Mouse (Mus musculus) liver, embryonic 16.5 days (tissue): ENCODE data around the gene Arhgef18. TPM values are rescaled to one million over a fixed set of nuclear protein-coding genes. Genes with fewer than 3 reads are reported as not detected.
A peak's percentile ranks its signal among the peaks of the same experiment; 100 is the strongest.

Source experiments
- ATAC-seq: fragments of 200-750 bp; cut with Nextera tagmentation; 2 replicates; pipeline ENCODE4 v1.8.0; 2017; ENCODE audit warnings: low read depth, mild to moderate bottlenecking, moderate number of reproducible peaks, moderate library complexity
- H3K27ac ChIP-seq: fragments of 300-500 bp; sonication (generic); 2 replicates; pipeline ENCODE4 v1.5.1; 2014; ENCODE audit warnings: mild to moderate bottlenecking, low read length
- H3K27me3 ChIP-seq: fragments of 300-500 bp; sonication (generic); 2 replicates; pipeline ENCODE4 v1.6.1; 2014; ENCODE audit warnings: low read depth, low read length, mixed read lengths; ENCODE audit not compliant: control insufficient read depth, insufficient read depth
- H3K36me3 ChIP-seq: fragments of 300-500 bp; sonication (generic); 2 replicates; pipeline ENCODE4 v1.6.1; 2014; ENCODE audit warnings: mild to moderate bottlenecking; ENCODE audit not compliant: control insufficient read depth, insufficient read depth
- H3K4me1 ChIP-seq: fragments of 300-500 bp; sonication (generic); 2 replicates; pipeline ENCODE4 v1.6.1; 2014; ENCODE audit warnings: low read depth, low read length, mixed read lengths; ENCODE audit not compliant: control insufficient read depth
- H3K4me2 ChIP-seq: fragments of 300-500 bp; sonication (generic); 2 replicates; pipeline ENCODE4 v1.6.1; 2014; ENCODE audit warnings: low read depth, low read length, mixed read lengths
- H3K4me3 ChIP-seq: fragments of 300-500 bp; sonication (generic); 2 replicates; pipeline ENCODE4 v1.5.1; 2014; ENCODE audit warnings: low read depth, mild to moderate bottlenecking, low read length
- H3K9ac ChIP-seq: fragments of 300-500 bp; sonication (generic); 2 replicates; pipeline ENCODE4 v1.6.1; 2014; ENCODE audit warnings: low read depth, low read length
- H3K9me3 ChIP-seq: fragments of 300-500 bp; sonication (generic); replicated peaks from 2 replicates; pipeline ENCODE4 v1.6.1; 2016; ENCODE audit warnings: low read length; ENCODE audit not compliant: control insufficient read depth
- WGBS: fragments of 180-500 bp; shearing (Covaris S2); extraction: QIAGEN DNeasy Blood & Tissue Kit; methylation state at CpG from one replicate; pipeline ENCODE4 v1.1.7; 2014; ENCODE audit not compliant: insufficient replicate concordance; 5-methylcytosine and 5-hydroxymethylcytosine counted together
- polyA plus RNA-seq: library from polyadenylated mRNA; unstranded; fragments of >200 nt; fragmentation: Nextera tagmentation; extraction: Ambion mirVana; gene quantifications from 2 replicates; pipeline ENCODE4 v1.2.1, GENCODE M21; 2015

The Arhgef18 gene
- polyA plus RNA-seq, 1 experiment from 2014 or later: 2.6 TPM

GRCm38 (mm10) chr8:3412816-3413215 is 20.0 kb downstream of the Arhgef18 start:
- no peak for ATAC-seq
- no peaks in the 10 kb centered on the region for H3K27me3 ChIP-seq
- H3K4me2 ChIP-seq: no peak overlapping the region
- no peaks in the 10 kb centered on the region for H3K36me3 ChIP-seq
- no peaks in the 10 kb centered on the region for H3K9me3 ChIP-seq
- H3K4me1 ChIP-seq: peaks cover 36% of the 10 kb centered on the region
- WGBS: 68% methylated on average over 1 of the region's 1 CpGs
- no peak overlapping the region for H3K9ac ChIP-seq
- H3K27ac ChIP-seq: no peak overlapping the region
- no peak overlapping the region for H3K4me3 ChIP-seq

GRCm38 (mm10) chr8:3414639-3415190 is 21.9 kb downstream of the Arhgef18 start:
- ATAC-seq: no peak
- H3K4me2 ChIP-seq: no peak overlapping the region
- H3K9ac ChIP-seq: no peak overlapping the region
- 69% methylated on average over 6 of the region's 6 CpGs for WGBS
- peaks cover 32% of the 10 kb centered on the region for H3K4me1 ChIP-seq
- no peaks in the 10 kb centered on the region for H3K27me3 ChIP-seq
- no peaks in the 10 kb centered on the region for H3K9me3 ChIP-seq
- H3K4me3 ChIP-seq: no peak overlapping the region
- no peak overlapping the region for H3K27ac ChIP-seq
- no peaks in the 10 kb centered on the region for H3K36me3 ChIP-seq

DNA sequence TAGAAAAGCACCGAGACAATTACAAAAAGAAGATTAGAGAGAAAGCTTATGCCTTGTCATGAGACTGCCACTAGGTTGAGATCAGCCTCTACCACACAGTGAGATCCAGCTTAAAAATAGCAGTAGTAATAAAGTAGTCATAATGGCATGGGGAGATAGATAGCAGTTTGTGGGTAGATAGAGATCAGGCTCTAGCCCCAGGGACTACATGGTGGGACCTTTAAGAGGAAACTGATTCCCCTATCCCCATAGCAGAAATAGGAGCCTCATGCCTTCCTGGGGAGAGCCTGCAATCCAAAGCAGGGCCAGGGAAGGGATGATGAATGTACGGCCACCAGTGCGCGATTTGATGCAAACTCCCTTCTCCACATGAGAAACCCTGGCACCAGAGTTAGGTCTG is 22.5 kb downstream of the Arhgef18 start:
- Histone ChIP-seq H3K4me3 (no peak overlapping the region), H3K9me3 (no peaks in the 10 kb centered on the region), H3K4me1 (peaks cover 32% of the 10 kb centered on the region), H3K9ac (no peak overlapping the region), H3K27ac (no peak overlapping the region), H3K27me3 (no peaks in the 10 kb centered on the region), H3K36me3 (no peaks in the 10 kb centered on the region), H3K4me2 (no peak overlapping the region)
- no peak for ATAC-seq
- 56% methylated on average over 4 of the region's 4 CpGs for WGBS

GRCm38 (mm10) chr8:3415661-3416060 is 22.9 kb downstream of the Arhgef18 start:
- Histone ChIP-seq H3K4me1 (peaks cover 32% of the 10 kb centered on the region), H3K27me3 (no peaks in the 10 kb centered on the region), H3K36me3 (no peaks in the 10 kb centered on the region), H3K9ac (no peak overlapping the region), H3K27ac (no peak overlapping the region), H3K4me3 (no peak overlapping the region), H3K4me2 (no peak overlapping the region), H3K9me3 (no peaks in the 10 kb centered on the region)
- WGBS: 62% methylated on average over 6 of the region's 6 CpGs
- ATAC-seq: no peak

- 57% methylated on average over 4 of the region's 4 CpGs for WGBS
- Histone ChIP-seq H3K4me1 (peaks cover 21% of the 10 kb centered on the region), H3K27me3 (no peaks in the 10 kb centered on the region), H3K9ac (no peak overlapping the region), H3K9me3 (no peaks in the 10 kb centered on the region), H3K27ac (peak overlapping the region; percentile 25; the same call in 1 of the 2 replicates), H3K4me2 (no peak overlapping the region), H3K36me3 (no peaks in the 10 kb centered on the region), H3K4me3 (no peak overlapping the region)
- ATAC-seq: no peak
Measured at GRCm38 (mm10) chr8:3416846-3417245, 24.0 kb downstream of the Arhgef18 start.

GRCm38 (mm10) chr8:3417455-3417854 is 24.6 kb downstream of the Arhgef18 start:
- peaks cover 15% of the 10 kb centered on the region for H3K4me1 ChIP-seq
- no peak overlapping the region for H3K4me3 ChIP-seq
- no peaks in the 10 kb centered on the region for H3K36me3 ChIP-seq
- H3K27ac ChIP-seq: 0 out of 2 replicates have a peak overlapping the region, but pooled peaks have one; percentile 25
- ATAC-seq: peak; percentile 59
- no peaks in the 10 kb centered on the region for H3K9me3 ChIP-seq
- no peak overlapping the region for H3K9ac ChIP-seq
- 30% methylated on average over 8 of the region's 8 CpGs for WGBS
- no peaks in the 10 kb centered on the region for H3K27me3 ChIP-seq
- H3K4me2 ChIP-seq: no peak overlapping the region

DNA sequence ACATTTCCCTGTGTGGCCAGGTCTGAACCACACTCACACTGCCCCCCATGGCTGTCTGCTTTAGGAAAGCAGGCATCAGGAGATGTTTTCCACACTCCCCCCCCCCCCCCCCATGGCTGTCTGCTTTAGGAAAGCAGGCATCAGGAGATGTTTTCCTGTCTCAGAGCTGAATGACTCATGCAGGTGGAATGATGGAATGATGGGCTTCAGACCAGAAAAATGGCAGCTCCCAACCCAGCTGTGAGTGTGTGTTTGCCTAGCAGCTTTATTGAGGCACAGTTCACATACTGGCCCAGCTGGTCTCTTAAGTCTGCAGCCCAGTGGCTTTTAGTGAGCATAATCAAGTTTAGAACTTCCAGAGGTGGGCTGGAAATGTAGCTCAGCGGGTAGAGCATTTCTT is 25.3 kb downstream of the Arhgef18 start:
- H3K9me3 ChIP-seq: no peaks in the 10 kb centered on the region
- no peaks in the 10 kb centered on the region for H3K36me3 ChIP-seq
- H3K4me1 ChIP-seq: peaks cover 11% of the 10 kb centered on the region
- 74% methylated on average over 1 of the region's 1 CpGs for WGBS
- H3K9ac ChIP-seq: no peak overlapping the region
- no peak overlapping the region for H3K4me2 ChIP-seq
- no peak for ATAC-seq
- no peaks in the 10 kb centered on the region for H3K27me3 ChIP-seq
- no peak overlapping the region for H3K27ac ChIP-seq
- no peak overlapping the region for H3K4me3 ChIP-seq

DNA sequence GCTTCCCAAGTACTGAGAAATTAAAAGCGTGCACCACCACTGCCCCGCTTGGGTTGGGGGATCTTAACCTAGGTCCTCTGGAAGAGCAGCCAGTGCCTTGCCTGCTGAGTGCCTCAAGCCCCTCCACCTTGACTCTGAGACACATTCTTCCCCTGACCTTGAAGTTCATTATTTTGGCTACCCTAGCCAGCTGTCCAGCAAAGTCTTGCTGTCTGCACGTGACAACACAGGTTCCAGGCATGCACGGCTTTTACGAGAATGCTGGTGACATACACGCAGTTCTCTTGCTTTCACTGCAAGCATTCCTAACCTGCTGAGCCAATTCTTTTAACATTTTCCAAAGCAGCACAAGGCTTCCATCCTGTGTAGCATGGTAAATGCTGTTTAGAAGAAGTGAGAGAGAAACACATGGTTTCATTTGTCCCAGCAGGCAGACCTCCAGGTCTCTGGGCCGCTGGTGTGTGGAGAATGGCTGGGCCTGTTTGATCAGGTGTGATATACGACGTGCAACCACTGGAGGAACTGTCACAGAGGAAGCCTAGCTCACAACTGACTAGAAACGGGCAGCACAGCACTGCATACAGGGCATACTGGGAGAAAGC is 27.4 kb downstream of the Arhgef18 start:
- no peak overlapping the region for H3K9ac ChIP-seq
- no peak for ATAC-seq
- H3K4me1 ChIP-seq: peaks cover 5% of the 10 kb centered on the region; the same call in 1 of the 2 replicates
- H3K4me3 ChIP-seq: no peak overlapping the region
- no peak overlapping the region for H3K27ac ChIP-seq
- 72% methylated on average over 10 of the region's 10 CpGs for WGBS
- no peaks in the 10 kb centered on the region for H3K27me3 ChIP-seq
- no peaks in the 10 kb centered on the region for H3K9me3 ChIP-seq
- H3K36me3 ChIP-seq: no peaks in the 10 kb centered on the region
- no peak overlapping the region for H3K4me2 ChIP-seq

DNA sequence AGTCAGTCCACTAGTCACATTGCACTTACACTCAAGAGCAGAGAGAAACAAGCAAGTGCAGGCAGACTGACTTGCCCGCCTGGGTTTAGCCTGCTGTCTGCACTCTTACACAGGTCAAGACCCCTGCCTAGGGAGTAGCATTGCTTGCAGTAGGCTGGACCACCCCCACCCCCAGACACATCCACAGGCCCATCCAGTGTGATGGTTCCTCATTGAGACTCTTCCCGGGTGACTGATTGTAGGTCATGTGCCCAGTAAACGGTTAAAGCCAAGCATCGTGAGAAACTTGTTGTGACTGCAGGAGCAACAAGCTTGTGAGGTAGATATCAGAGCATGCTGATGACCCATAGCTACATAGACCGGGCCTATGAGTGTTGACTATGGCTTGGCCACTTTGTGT is 28.7 kb downstream of the Arhgef18 start:
- H3K4me1 ChIP-seq: peaks cover 5% of the 10 kb centered on the region; the same call in 1 of the 2 replicates
- H3K36me3 ChIP-seq: no peaks in the 10 kb centered on the region
- no peak overlapping the region for H3K4me3 ChIP-seq
- H3K9ac ChIP-seq: no peak overlapping the region
- no peak overlapping the region for H3K27ac ChIP-seq
- ATAC-seq: no peak
- no peaks in the 10 kb centered on the region for H3K27me3 ChIP-seq
- H3K4me2 ChIP-seq: no peak overlapping the region
- 70% methylated on average over 5 of the region's 5 CpGs for WGBS
- H3K9me3 ChIP-seq: no peaks in the 10 kb centered on the region
